Mouse (Mus musculus): ENCODE results near the gene Enox1.

Enox1 gene

GRCm38 (mm10) chr14:77577481-77578251 lies 421.1 kb downstream of the Enox1 start:
- DNase-seq (ENCODE audit: low spot score), result no peak

- DNase-seq (ENCODE audit: low spot score), result no peak
Observed at GRCm38 (mm10) chr14:77578355-77578754, 421.8 kb downstream of the Enox1 start.

DNA sequence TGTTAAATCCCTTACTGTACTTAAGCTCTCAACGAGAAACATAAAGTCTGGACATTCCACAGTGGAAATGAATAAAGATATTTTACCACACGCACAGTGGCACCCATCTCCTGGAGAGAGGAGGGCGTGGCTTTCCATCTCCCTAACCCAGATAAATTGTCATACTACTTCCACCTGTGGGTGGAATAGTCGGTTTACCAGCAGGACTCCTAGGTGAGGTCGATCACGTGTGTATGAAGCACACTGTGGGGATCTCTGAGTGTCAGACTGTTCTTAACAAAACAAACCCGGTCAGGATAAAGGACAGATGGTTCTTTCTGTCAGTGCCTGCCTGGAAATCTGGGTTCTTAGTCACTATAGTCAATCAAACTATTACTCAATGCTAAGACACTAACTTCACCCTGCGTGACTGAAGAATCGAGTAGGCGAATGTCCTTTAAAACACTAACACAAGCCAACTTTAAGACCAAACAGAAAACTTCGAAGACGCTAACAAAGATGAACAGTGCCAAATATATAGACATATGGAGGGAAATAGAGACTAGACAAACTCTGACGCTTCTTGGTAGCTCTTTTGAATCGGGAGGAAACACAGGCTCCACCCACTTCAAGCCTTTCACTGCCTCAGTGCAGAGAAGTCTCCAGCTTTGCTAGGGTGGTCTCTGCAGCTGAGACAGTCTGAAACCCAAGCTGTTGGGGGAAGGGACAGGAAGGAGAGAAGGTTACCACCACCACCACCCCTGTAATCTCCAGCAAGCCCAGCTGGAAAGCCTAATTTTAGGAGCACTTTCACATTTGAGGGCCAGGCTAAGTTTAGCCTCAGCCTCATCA lies 423.8 kb downstream of the Enox1 start:
- no peak for DNase-seq (ENCODE audit: low spot score)

DNA sequence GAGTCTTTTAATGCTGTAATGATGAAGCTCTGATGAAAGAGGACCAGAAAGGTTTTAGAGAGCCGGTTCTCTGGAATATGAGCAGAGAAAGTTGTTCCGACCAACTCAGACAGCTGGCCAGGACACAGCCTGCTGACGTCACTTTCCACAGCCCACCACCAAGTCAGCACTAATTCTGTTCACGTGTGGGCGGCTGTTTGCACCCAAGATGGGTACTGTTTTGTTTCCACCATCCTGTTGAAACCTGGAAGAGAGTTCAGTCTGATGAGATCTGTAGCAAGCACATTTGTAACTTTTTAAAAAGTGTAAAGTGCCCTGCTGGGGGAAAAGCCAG lies 424.3 kb downstream of the Enox1 start:
- DNase-seq (ENCODE audit: low spot score), result no peak

- DNase-seq (ENCODE audit: low spot score), result no peak
Observed at GRCm38 (mm10) chr14:77581616-77582015, 425.1 kb downstream of the Enox1 start.

- DNase-seq (ENCODE audit: low spot score), result no peak
Observed at GRCm38 (mm10) chr14:77584426-77584825, 427.9 kb downstream of the Enox1 start.

GRCm38 (mm10) chr14:77585031-77585800 lies 428.7 kb downstream of the Enox1 start:
- DNase-seq (ENCODE audit: low spot score), result no peak

DNA sequence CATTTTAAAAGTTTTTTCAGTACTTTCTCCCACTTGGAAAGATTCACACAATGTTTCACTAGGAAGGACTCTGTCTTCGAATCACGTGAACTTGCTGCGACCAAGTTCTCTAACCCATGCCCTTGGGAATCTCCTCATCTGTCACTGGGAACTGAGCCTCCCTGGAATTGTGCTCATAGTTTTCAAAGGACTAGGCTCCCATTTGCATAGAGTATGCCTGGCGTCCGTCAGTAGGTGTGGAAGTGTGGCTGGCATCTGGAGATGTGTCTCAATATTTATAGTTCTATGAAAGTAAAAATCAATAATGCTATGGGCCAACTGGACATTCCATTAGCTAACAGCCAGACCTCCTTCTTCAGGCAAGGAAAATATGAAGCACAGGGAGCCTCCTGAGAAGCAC lies 429.5 kb downstream of the Enox1 start:
- no peak for DNase-seq (ENCODE audit: low spot score)

DNA sequence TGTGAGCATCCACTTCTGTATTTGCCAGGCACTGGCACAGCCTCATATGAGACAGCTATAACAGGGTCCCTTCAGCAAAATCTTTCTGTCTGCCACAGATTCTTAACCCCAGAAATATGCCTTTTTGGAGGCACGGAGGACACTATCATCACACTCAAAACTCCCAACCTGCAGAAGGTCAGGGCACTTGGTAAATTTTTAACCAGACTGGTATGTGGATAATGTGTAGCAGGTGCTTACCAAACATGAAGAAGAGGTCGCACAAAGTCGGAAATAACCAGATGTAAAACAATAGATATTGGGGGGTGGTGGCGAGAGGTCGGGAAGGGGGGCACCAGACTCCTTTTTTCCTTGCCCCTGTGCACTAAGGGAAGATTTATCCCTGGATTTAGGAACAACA lies 430.6 kb downstream of the Enox1 start:
- no peak for DNase-seq (ENCODE audit: low spot score)

DNA sequence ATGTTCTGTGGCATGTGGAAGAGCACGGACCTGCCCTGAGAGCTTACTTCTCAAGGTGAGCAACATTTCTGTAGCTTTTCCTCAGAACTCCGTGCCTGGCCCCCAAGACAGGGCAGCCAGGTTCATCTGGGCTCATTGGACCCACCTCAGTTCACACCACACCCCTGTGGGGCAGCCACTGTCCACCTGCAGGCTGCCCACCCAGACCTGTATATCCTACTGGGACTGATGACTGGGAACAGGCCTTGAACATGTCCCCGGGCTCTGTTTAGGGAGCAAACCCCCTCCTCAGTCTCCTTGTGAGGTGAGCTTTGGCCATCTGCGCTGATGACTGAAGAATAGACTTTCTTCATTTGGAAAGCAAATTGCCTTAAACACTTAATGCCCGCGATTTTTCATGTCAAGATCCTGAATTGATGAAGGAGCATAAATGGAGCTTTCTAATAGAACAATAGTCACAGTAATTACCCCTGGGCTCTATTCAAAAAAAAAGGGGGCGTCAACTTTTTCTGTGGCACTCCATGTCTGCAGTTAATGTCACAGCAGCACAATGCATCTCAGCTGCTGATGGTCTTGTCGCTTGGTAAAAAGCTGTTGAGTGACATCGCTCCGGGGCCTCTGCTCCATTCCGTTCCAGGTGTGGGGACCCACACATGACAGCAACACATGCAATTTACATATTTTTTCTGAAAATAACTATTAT lies 436.7 kb downstream of the Enox1 start:
- no peak for DNase-seq (ENCODE audit: low spot score)

DNA sequence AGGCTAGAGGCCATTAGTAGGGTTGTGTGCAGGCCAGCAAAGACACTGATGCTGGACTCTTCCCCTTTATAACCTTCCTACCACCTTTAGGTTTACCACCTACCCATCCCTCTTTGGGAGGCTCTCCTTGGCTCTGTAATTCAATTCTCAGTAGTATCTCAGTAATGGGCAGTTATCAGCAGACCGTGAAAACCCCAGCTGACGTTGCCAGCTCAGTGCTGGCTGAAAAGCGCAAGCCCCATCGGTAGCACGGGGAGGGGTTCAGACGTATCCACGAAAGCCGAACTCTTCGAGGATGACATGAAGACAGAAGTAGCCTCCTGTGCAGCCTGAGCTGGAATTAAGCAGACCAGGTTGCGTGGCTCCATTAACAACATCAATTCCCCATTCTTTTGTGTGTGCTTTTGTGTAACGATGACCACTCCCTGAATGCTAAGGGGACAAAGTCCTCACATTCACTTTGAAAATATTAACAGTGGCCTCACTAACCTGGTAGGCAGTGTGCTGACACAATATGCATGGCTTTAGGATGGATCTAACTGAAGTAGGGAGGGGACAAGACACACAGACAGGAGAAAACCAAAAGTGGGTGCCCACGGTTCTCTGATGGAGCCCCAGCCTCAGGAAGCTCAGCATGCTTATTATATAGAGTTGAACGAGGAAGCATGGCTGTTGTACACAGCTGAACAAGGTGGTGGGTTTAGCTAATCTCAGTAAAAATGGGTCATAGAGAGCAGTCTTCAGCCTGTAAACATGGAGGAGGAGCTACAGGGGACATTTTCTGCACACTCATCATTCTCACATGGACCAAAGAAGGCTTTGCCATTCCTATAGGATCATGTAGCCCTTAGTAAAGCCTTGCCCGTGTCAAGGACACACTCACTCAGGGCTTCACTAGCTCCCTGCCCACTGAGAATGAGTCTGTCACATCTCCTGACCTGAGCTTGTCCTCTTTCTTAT lies 439.9 kb downstream of the Enox1 start:
- DNase-seq (ENCODE audit: low spot score), result no peak

GRCm38 (mm10) chr14:77599016-77599704 lies 442.6 kb downstream of the Enox1 start:
- no peak for DNase-seq (ENCODE audit: low spot score)

DNA sequence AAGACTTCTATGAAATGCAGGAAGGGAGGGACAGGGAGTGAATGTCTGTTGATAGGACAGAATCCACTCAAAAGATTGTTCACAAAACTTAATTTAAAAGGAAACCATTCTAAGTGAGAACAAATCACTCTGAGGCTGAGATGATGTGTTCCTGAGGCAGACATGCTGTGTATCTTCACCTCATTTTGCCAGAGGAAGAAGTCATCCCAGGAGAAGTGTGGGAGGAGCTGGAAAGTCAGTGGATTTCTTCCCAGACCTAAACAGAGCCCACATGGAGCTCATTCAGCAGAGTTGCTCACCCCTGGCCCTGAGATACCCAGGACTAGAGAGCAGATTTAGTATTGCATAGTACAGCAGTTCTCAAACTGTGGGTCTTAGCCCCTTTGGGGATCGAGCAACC lies 444.2 kb downstream of the Enox1 start:
- no peak for DNase-seq (ENCODE audit: low spot score)

DNA sequence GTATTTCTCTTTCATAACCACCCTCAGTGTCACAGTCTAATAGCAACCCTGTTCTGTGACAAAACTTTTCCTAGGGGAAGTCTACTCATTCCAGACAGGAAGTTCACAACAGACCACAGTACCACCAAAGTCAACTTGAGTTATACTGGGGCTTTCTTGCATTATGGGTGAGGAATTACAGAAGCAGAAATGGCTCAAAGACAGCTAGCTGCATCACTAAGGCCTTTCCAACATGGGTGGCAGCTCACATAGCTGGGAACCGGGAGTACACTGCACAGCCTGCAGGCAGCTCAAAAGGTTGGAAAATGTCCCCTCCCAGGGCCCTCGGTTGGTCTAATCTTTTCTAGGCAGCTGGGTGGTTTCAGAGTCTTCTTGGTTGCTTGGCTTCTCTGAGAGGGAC lies 444.9 kb downstream of the Enox1 start:
- DNase-seq (ENCODE audit: low spot score), result no peak

DNA sequence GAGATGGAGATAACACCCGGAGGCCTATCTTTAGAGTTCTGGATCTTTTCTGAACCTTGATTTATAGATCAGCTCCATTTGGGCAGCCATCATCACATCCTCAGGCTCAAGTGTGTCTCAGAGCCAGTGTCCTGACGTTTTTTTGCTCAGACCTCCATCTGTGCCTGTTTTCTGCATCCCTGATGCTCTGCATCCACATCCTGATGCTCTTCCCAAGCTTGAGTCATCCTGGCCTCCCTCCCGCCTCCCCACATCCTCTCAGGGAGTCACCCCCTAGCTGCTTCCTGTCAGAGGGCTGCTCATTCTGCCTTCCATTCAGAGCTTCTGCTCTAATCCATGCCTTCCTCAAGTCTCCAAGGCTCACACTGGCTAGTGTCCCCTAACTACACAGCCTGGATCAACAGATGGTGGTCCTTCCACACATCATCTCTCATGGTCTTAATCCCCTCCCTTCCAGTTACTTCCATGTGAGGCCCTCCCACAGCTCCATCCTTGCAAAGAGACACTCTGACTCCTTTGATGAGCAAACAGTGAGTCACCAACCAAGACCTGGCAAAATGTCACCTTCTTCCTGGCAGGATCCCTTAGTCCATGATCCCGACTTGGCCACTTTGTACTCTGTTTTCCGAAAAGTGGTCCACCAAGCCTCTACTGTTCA lies 451.7 kb downstream of the Enox1 start:
- DNase-seq (ENCODE audit: low spot score), result no peak

GRCm38 (mm10) chr14:77615201-77615600 lies 458.6 kb downstream of the Enox1 start:
- no peak for DNase-seq (ENCODE audit: low spot score)

DNA sequence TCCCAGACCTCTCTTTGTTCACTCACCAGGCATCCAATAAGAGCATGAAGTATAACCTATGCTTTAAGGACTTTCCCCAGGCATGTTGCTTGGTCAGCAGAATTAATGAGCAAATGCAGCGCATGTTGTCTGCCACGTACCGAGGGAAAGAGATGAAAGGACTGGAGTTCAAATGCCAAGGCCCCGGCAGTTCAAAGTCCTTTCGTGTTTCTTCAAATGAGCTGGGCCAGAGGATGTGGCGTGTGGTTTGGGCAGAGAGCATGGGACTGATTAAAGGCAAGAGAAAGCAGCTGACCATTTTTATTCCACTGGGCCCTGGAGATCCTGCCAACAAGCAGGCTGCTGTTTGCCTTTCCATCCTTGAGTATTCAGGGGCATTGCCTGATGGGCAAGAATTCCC lies 460.7 kb downstream of the Enox1 start:
- no peak for DNase-seq (ENCODE audit: low spot score)

DNA sequence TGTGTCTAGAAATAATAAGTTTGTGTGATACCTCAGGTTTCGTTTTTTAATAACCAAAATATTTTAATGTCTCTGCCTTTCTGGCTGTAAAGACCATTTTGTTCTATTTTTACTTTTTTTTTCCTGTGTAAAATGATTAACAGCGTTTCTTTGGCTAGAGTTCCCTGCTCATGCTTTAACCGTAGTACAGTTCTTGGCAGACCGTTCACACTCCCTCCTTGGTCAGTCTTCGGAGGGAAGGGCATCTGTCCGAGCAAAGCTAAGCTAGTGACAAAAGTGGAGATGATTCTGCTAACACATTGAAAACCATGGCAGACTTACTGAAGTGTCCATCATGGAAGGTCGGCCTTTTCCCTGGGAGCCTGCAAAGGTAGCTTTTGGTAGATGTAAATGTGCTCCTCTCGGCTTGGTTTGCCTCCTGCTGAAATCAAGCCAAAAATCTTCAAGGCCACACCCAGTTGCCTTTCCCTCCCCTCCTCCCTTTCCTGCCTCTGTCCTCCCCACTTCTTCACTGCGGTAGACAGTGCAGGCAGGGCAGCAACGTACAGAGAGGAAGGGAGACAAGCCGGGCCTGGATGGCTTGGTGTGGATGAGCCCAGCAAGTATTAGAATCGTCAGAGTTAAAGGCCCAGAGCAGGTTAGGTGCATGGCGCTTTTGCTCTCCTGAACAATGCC lies 461.7 kb downstream of the Enox1 start:
- DNase-seq (ENCODE audit: low spot score), result no peak

Measured in T-cell, adult 2 months (primary cell).